Mouse (Mus musculus): ENCODE results near the gene Cib2.
"Not testable (repeated sequence)": the region's sequence is repeated elsewhere in the genome, so short reads cannot be mapped to it uniquely, and the experiment has no call there.

Cib2 gene

GRCm38 (mm10) chr9:54559771-54560471, at the start of gene Cib2:
Cib2 (minus strand) TSS chr9:54560218.
- DNase-seq (ENCODE audit: low spot score in 2 of 2): peak; percentile 52 to 53

DNA sequence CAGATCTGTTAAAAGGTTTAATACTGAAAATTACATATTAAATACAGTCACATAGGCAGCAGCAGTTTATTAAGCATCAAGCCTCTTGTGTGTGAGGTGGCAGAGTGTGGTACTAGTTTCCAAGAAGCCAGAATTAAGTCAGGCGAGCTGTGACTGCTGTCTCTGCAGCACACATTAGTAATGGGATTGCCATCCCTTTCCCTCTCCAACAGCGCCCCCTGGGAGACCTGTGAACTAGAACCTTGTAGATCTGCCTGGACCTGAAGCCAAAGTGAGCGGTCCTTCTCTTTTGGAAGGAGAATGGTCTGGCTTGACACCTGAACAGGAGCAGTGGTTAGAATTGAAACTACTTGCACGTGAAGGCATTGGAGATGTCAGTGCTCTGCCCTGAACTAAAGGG, 44.9 kb upstream of the Cib2 start:
- DNase-seq (ENCODE audit: low spot score in 2 of 2): peak in 1 of 2 experiments; percentile 38

DNA sequence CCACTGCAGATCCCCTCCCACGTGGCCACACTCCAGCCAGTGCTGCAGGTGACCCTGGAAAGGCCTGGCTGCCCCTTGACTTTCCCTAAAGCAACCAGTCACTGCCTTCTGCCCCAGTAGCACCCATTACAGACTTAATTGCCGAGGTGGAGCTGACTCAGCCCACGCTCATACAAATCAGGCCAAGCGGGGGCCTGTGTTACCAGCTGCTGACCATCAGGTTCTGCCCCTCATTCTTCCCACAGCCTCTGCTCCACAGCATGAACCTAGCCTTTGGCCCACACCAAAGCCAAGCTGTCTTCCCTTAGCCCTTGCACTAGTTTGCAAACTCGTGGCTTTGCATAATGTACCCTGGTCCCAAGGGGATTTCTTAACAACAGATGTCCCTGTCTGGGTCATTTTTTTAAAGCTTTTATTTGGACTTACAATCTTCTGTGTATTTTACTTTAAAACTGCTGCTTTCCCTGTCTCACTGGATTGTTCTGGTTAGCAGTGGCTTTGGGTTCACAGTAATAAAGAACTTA, 44.2 kb upstream of the Cib2 start:
- no peak for DNase-seq (ENCODE audit: low spot score in 2 of 2)

DNA sequence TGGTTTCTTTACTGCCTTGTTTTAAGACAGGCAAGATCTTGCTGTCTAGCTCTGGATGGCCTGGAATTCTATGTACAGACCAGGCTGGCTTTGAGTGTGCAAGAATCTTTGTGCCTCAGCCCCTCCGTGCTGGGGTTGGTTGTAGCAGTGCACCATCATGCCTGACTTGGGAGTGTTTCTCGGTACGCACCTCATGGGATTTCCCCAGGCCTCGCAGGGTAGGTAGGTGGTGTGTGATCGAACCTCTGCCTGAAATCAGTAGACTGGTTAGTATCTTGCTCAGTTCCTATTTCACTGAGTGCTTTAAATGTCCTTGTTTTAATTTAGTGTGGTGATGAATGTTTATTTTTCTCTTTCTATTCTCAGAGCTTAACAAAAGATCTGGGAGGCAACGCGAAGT, 42.9 kb upstream of the Cib2 start:
- DNase-seq (ENCODE audit: low spot score in 2 of 2): no peak

DNA sequence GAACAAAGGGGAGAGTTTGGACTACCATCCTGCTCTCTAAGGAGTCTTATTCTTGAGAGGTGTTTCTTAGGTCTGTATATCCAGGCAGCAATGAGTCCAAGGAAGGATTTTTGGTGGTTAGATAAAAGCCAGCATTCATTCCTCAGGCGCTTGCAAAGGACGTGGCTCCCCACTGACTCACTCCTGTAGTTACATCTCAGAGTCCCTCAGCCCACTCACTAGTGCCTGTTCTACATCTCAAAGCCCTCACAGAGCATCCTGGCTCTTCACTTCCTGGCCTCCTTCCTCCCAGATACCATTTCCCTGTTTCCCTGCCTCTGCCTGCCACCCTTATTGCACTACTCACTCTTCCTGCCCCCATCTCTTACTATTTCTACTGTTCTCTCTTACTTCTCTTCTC, 42.4 kb upstream of the Cib2 start:
- no peak for DNase-seq (ENCODE audit: low spot score in 2 of 2)

- DNase-seq (ENCODE audit: low spot score in 2 of 2): no peak
Observed at GRCm38 (mm10) chr9:54596752-54597465, 36.9 kb upstream of the Cib2 start.

DNA sequence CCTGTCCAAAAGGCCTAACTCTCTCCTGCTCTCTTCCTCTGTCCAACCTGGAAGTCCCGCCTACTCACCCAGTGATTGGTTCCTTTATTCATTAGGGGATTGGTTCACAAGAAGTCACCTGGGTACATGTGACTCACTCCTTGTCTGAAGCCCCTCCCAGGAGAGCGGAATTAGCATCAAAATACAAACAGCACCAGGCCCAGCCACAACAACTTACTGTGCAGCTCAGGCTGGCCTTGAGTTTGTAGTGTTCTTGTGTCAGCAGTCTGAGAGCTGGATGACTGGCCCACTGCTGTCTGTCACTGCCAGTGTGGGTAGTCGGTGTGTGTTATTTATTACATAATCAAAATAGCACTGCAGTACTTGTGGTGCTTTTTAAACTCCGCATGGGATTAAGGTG, 33.6 kb upstream of the Cib2 start:
- DNase-seq (ENCODE audit: low spot score in 2 of 2): not testable (repeated sequence)

GRCm38 (mm10) chr9:54587863-54588262, 27.8 kb upstream of the Cib2 start:
- no peak for DNase-seq (ENCODE audit: low spot score in 2 of 2)

DNA sequence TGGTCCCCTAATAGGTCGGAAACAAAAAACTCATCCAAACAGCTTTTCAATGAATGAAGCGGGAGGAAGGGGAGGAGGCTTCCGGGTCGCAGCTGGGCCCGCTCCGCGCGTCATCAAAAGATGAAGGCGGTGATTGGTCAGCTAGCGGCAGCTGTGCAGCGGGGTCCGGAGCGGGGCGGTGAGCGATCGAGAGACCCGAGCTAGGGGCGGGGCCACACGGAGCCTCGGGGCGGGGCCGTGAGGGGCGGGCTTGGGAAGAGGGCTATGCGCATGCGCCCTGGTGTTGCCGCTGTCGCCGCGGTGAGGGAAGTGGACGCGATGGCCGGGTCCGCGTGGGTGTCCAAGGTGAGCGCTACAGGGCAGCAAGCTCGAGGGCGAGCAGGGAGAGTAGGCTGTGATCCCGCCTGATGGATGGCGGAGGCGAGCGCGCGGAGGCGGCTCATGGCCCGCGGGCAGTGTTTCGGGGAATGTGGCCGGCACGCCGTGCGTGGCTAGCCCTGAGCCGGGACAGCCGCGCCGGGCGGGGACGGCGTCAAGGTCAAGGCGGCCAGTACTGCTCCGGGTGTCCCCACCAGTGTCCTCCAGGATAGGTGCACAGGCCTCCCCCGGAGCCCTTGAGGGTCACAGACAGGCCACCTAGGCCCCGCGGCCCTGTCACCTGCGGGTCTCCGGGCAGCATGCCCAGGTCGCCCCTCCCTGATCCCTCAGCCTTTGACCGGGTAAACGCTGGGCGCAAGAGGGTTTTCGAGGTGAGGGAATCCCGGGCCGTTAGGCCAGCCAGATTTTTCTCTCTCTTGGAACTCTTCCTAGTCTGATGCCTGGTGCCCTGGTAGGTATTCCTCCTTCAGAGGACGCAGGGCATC, 26.4 kb upstream of the Cib2 start, which contains the start of gene Idh3a:
TSS of gene Idh3a (plus strand) at position 136 of the 863 bp plus-strand sequence.
- peak; percentile 96 to 97 for DNase-seq (ENCODE audit: low spot score in 2 of 2)

GRCm38 (mm10) chr9:54585839-54586198, 25.8 kb upstream of the Cib2 start:
- DNase-seq (ENCODE audit: low spot score in 2 of 2): no peak

DNA sequence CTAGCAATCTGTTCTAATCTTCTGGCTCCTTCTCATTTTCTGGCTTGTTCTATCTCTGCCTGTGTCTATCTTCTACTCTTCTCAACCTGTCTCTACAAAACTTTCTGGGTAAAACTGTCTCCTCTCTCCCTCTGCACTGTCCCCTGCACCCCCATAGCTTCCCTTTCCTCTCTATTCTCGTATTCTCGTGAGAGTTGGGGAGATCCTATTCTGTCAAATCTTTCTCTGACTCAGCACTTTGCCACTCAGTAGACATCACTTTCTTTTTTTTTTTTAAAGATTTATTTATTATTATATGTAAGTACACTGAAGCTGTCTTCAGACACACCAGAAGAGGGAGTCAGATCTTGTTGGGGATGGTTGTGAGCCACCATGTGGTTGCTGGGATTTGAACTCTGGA, 24.1 kb upstream of the Cib2 start:
- DNase-seq (ENCODE audit: low spot score in 2 of 2): not testable (repeated sequence)

DNA sequence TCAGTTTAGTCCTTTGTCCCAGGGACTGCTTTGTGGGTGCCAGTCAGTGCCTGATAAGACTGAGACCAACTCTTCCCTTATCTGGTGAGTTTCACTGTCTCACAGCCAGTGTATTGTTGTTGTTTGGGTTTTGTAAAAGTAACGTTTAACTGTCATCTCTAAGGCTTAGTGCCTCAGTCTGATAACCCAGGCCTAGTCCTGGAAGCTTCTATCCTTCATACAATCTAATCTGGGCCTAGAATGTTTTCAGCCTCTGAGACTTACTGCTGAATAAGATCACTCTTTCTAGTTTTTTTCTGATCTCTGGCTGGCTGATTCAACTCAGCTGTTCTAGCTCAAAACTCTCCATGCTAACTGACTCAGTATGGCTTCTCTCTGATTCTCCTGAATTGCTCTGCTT, 23.7 kb upstream of the Cib2 start:
- DNase-seq (ENCODE audit: low spot score in 2 of 2): no peak

DNA sequence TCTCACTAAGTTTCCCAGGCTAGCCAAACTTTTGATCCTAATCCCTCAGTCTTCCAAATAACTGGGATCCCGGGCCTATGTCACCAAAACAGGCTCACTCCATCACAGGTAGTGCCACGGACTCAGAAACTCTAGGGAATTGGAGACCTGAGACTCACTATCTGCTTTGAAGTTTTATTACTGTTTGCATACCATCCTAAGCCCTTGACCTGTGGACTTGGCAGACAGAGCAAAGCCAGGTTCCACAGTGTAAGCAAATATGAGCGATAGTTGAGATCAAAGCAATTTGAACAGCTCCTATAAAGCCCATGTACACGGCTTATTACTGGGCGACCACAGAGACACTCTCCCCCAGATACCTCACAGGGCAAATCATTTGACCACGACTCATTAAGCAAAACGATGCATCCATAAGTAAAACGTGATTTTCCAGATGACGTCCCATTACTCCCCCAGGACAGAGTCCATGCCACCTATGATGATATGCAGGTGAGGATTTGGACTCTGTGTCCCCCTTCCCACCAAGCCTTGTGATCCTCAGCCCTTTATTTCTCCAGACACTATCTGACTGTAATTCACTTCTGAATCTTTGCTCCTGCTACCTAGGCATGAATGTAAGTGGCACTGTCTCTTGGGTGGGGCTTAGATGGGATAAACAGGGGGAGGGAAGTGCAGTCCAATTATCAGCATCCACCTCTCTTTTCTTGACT, 11.3 kb upstream of the Cib2 start:
- DNase-seq (ENCODE audit: low spot score in 2 of 2): no peak

DNA sequence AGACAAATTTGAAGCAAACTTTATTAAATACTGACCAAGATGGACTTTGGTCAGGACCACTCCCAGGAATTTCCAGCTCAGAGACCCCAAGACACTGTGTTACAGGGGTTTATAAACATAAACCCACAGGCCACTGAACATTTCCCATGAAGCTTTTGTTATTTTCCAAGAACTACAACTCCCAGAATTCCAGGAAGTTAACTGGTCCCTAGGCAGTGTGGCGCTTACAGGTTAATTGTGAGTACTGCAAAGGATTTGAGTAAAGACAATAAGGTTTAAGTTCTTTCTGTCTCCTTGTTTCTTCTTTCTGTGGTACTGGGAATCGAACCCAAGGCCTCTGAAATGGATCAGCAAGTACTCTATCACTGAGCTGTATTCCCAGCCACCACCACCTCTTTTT, 8.7 kb upstream of the Cib2 start:
- no peak for DNase-seq (ENCODE audit: low spot score in 2 of 2)

DNA sequence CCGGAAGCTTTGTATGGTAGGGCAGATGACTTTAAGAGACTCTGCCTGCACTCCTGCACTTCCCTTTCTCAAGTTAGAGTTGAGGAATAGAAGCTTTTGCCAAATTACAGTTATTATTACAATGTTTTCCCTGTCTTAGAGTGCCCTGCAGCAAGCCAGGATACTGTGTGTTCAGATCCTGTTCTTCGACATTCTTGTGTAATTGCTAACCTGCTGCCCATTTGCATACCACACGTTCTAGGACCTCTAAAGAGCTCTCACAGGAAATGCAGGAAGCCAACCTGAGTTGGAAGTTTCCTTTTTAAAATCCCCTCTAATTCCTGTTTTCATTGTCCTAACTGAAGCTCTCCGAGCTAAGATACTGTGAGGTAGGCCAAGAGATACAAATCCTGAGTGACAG, 6.9 kb upstream of the Cib2 start:
- DNase-seq (ENCODE audit: low spot score in 2 of 2): no peak

DNA sequence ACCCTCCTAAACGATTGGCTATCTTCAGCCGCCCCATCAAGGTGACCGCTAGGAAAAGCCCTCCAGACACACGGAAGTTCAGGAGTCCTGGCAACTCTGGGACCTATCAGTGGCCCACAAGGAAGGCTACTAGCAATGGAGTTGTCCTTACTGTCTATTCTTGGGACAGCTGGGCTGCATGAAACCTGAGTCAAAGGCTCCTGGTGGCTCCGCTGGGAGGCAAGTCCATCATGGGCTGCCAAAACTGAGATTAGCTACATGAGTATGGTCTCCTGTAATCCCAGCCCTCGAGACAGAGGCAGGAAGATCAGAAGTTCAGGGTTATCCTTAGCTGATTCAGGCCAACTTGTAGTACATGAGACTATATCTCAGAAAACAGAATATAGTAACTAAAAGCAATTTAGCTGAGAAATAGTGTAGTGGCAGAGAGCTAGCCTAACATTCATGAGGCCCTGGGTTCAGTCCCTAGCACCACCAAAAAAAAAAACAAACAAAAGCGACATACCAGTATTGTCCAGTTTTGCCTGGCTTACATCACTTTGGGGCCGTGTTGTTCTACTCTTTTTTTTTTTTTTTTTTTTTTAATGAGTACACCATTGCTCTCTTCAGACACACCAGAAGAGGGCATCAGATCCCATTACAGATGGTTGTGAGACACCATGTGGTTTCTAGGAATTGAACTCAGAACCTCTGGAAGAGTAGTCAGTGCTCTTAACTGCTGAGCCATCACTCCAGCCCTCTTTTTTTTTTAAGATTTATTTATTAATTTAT, 998 bp upstream of the Cib2 start:
- DNase-seq (ENCODE audit: low spot score in 2 of 2): no peak

DNA sequence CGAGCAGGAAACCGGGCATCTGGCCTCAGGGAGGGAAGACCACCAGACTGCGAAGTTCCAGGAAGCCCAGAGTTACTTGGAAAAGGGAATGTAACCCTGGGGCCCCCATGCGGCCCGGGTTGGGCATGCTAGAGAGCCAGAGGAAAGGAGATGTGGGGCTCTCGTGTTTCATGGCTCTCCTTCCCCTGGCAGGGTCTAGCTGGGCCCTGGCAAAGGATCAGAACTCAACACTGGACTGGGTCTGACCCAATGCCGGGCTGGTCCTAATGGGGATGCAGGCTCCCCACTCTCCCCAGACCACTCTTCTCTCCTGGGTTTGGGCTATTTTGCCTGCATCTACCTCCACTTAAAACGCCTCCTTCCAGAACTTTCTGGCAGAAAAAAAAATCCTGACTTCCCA, 1.3 kb downstream of the Cib2 start:
- no peak for DNase-seq (ENCODE audit: low spot score in 2 of 2)

GRCm38 (mm10) chr9:54555044-54555443, 5.0 kb downstream of the Cib2 start:
- DNase-seq (ENCODE audit: low spot score in 2 of 2): no peak

DNA sequence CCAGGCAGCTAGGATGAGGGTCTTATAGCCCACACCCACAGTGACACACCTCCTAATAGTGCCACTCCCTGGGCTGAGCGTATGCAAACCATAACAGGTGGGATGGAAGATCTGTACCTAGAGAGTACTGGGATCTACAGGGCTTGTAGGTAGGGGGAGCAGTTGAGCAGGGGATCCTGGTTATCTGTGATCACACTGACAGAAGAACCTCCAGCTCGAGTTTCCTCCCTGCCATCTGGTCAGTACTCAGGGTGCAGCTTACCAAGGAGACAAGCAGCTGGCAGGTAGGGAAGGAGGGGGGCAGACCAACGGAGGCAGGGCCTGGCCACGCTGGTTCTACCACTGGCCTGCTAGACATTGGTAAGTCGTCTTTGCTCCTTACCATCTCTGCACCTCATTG, 7.6 kb downstream of the Cib2 start:
- DNase-seq (ENCODE audit: low spot score in 2 of 2): no peak

DNA sequence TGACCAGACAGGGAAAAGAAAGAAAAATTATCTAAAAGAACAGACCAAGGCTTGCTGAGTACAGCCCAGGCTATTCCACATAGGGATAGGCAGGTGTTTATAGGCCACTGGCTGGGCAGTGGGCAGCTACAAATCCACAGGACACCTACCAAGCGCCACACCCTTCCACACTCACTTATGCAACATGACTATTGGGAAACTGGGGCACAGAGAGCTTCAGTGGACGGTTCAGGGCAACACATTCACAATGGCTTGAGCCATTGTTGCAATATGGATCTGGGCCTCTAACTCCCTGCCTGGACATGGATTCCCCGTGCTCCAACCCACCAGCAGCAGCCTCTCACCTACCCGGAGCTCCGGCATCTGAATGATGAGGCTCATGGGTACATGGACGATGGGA, 10.6 kb downstream of the Cib2 start:
- no peak for DNase-seq (ENCODE audit: low spot score in 2 of 2)

GRCm38 (mm10) chr9:54547536-54547935, 12.5 kb downstream of the Cib2 start:
- no peak for DNase-seq (ENCODE audit: low spot score in 2 of 2)

Data from frontal cortex, postnatal 14 days (tissue).